Mouse (Mus musculus) E14TG2a.4 (cell line): ENCODE measurements around the gene Erbb4.

ENCODE experiments used
- CTCF ChIP-seq: conservative IDR thresholded peaks from 2 replicates; pipeline ENCODE4 v1.5.1; 2014; ENCODE audit warnings: low read length
- POU5F1 ChIP-seq: IDR thresholded peaks from 2 replicates; pipeline ENCODE4 v1.6.1; 2014; ENCODE audit warnings: low read length, borderline replicate concordance

GRCm38 (mm10) chr1:68120364-68120763 is 987.5 kb downstream of the Erbb4 start:
- TF ChIP-seq CTCF (no peak), POU5F1 (no peak)
